Mouse (Mus musculus): ENCODE data around the gene Fgb. TPM values are rescaled to one million over a fixed set of nuclear protein-coding genes. Genes with fewer than 3 reads are reported as not detected.

Gene Fgb
- total and polyA plus RNA-seq, 2 experiments from 2014 or later, result not detected

DNA sequence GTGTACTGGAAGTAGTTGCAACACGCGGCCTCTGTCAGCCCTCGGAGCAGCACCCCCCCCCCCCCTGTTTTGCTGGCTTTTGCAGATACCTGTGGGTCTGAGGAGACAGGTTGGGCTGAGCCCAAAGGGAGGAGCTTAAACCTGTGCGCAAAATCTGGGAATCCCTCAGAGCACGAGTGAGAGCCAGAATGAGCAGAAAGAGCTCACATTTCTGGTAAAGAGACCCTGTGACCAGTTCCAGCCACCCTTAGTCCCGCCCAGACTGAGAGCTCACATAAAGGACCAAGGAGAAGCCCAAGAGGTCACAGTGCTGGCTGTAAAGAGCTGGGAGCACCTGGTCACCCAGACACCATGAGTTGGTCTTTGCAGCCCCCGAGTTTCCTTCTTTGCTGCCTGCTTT lies 42.1 kb downstream of the Fgb start, which contains the start of gene Fgg:
Fgg (plus strand) TSS at position 168 of the 400 bp plus-strand sequence.
- Histone ChIP-seq H3K27me3 (ENCODE audit: insufficient read depth, low read length) (no peaks in the 10 kb centered on the region), H3K4me3 (ENCODE audit: low read length) (no peak within 1 kb of the TSS), H3K27ac (no peak within 1 kb of the TSS), H3K36me3 (ENCODE audit: insufficient read depth, low read length) (no peaks in the 10 kb centered on the region), H3K4me2 (ENCODE audit: low read depth, low read length) (no peak within 1 kb of the TSS), H3K4me1 (ENCODE audit: insufficient read depth, low read length) (no peaks in the 10 kb centered on the region), H3K9ac (replicated peaks; ENCODE audit: low read length) (no peak within 1 kb of the TSS), H3K9me3 (ENCODE audit: low read length) (no peaks in the 10 kb centered on the region)
- WGBS, result 58% methylated on average over 7 of the region's 7 CpGs
- no peak for ATAC-seq
- no peak for DNase-seq (ENCODE audit: low spot score)
- no peak for TF ChIP-seq CTCF (IDR thresholded peaks at IDR 0.05; ENCODE audit: low read depth)

DNA sequence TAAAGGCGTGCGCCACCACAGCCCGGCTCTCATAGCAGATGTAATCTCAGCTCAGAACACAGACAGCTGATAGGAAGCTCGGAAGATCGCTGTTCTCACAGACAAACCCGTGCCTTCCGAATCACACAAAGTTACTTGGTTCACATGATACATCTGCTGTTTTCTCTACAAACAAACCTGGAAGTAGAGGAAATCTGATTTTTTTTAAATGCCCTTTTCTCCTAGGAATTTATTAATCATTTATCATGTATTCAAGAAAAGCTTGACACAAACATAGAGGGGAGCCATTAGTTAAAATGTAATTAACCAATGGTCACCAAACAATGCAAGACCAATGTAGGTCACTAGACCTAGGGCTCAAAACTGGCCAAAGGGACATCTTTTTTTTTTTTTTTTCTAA lies 44.9 kb downstream of the Fgb start:
- H3K27me3 ChIP-seq (ENCODE audit: insufficient read depth, low read length), result no peaks in the 10 kb centered on the region
- TF ChIP-seq CTCF (IDR thresholded peaks at IDR 0.05; ENCODE audit: low read depth), result no peak
- WGBS, result 91% methylated on average over 7 of the region's 7 CpGs
- H3K9me3 ChIP-seq (ENCODE audit: low read length), result no peaks in the 10 kb centered on the region
- H3K4me1 ChIP-seq (ENCODE audit: insufficient read depth, low read length), result no peaks in the 10 kb centered on the region
- no peaks in the 10 kb centered on the region for H3K36me3 ChIP-seq (ENCODE audit: insufficient read depth, low read length)
- no peak overlapping the region for H3K27ac ChIP-seq
- ATAC-seq, result no peak
- no peak overlapping the region for H3K4me2 ChIP-seq (ENCODE audit: low read depth, low read length)
- no peak for DNase-seq (ENCODE audit: low spot score)
- H3K9ac ChIP-seq (replicated peaks; ENCODE audit: low read length), result no peak overlapping the region
- H3K4me3 ChIP-seq (ENCODE audit: low read length), result no peak overlapping the region

DNA sequence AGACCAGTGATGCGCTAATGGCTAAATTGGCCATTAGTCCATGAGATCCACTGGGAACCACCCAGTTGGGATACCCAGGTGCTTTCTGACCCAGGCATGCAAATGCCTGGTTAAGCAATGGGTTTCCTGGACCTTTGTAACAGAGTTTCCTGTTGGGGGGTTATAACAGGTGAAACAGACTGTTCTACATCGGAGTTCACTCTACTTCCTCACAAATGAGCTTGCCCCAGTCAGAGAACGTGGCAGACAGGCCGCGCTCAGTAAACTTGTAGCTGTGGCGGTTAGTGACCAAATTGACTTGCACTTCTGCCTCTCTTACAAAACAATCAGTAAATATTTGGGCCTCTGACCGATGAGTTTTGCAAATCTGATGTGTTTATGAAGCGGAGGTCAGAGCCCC lies 46.6 kb downstream of the Fgb start:
- H3K9ac ChIP-seq (replicated peaks; ENCODE audit: low read length), result no peak overlapping the region
- ATAC-seq, result no peak
- H3K36me3 ChIP-seq (ENCODE audit: insufficient read depth, low read length), result no peaks in the 10 kb centered on the region
- no peak overlapping the region for H3K27ac ChIP-seq
- TF ChIP-seq CTCF (IDR thresholded peaks at IDR 0.05; ENCODE audit: low read depth), result no peak
- WGBS, result 90% methylated on average over 8 of the region's 8 CpGs
- no peak overlapping the region for H3K4me2 ChIP-seq (ENCODE audit: low read depth, low read length)
- no peaks in the 10 kb centered on the region for H3K9me3 ChIP-seq (ENCODE audit: low read length)
- H3K4me3 ChIP-seq (ENCODE audit: low read length), result no peak overlapping the region
- H3K4me1 ChIP-seq (ENCODE audit: insufficient read depth, low read length), result no peaks in the 10 kb centered on the region
- no peak for DNase-seq (ENCODE audit: low spot score)
- H3K27me3 ChIP-seq (ENCODE audit: insufficient read depth, low read length), result no peaks in the 10 kb centered on the region

DNA sequence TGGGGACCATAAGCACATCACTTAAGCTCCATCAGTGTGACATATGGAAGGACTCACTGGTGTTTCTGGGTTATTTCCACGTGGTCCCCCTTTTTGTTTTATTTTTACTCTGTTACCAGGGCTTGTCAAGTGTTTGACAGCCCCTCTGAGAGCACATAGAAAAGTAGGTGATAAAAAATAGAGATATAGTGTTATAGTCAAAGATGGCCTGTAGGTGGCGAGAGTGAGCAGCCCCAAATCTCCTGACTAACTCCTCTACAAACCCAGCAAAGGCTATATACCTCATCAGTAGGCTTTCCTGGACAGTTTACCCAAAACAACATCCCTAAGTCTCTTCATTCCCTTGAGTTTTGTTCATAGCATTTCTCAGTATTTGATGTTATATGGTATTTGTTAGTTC lies 47.5 kb downstream of the Fgb start:
- Histone ChIP-seq H3K36me3 (ENCODE audit: insufficient read depth, low read length) (no peaks in the 10 kb centered on the region), H3K4me1 (ENCODE audit: insufficient read depth, low read length) (no peaks in the 10 kb centered on the region), H3K27me3 (ENCODE audit: insufficient read depth, low read length) (no peaks in the 10 kb centered on the region), H3K27ac (no peak overlapping the region), H3K9ac (replicated peaks; ENCODE audit: low read length) (no peak overlapping the region), H3K9me3 (ENCODE audit: low read length) (no peaks in the 10 kb centered on the region), H3K4me2 (ENCODE audit: low read depth, low read length) (no peak overlapping the region), H3K4me3 (ENCODE audit: low read length) (no peak overlapping the region)
- no peak for ATAC-seq
- TF ChIP-seq CTCF (IDR thresholded peaks at IDR 0.05; ENCODE audit: low read depth), result peak; percentile 80
- 3% methylated on average over 2 of the region's 2 CpGs for WGBS
- DNase-seq (ENCODE audit: low spot score), result peak; percentile 61

DNA sequence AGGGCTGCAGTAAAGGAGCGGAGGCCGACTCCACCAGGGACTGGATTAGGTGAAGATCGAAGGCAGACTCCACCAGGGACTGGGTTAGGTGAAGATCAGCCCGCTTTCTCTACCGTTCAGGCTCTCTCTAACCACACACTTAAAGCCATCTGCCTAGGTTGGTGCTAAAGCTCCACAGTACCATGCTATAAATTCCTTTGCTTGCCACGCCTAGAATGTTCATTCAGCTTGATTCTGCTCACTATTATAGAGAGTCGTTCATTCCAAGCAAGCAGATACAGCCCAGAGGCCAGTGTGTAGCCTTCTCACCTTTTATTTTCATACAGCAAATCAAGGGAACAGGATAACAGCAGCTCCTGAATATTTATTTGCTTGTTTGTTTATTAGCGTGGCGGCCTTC lies 49.7 kb downstream of the Fgb start:
- Histone ChIP-seq H3K4me1 (ENCODE audit: insufficient read depth, low read length) (0 out of 2 replicates have a peak, but pooled peaks cover 6% of the 10 kb centered on the region), H3K36me3 (ENCODE audit: insufficient read depth, low read length) (no peaks in the 10 kb centered on the region), H3K27me3 (ENCODE audit: insufficient read depth, low read length) (no peaks in the 10 kb centered on the region), H3K9ac (replicated peaks; ENCODE audit: low read length) (no peak overlapping the region), H3K4me3 (ENCODE audit: low read length) (no peak overlapping the region), H3K4me2 (ENCODE audit: low read depth, low read length) (no peak overlapping the region), H3K27ac (no peak overlapping the region), H3K9me3 (ENCODE audit: low read length) (no peaks in the 10 kb centered on the region)
- ATAC-seq, result no peak
- TF ChIP-seq CTCF (IDR thresholded peaks at IDR 0.05; ENCODE audit: low read depth), result no peak
- 85% methylated on average over 9 of the region's 9 CpGs for WGBS
- no peak for DNase-seq (ENCODE audit: low spot score)

DNA sequence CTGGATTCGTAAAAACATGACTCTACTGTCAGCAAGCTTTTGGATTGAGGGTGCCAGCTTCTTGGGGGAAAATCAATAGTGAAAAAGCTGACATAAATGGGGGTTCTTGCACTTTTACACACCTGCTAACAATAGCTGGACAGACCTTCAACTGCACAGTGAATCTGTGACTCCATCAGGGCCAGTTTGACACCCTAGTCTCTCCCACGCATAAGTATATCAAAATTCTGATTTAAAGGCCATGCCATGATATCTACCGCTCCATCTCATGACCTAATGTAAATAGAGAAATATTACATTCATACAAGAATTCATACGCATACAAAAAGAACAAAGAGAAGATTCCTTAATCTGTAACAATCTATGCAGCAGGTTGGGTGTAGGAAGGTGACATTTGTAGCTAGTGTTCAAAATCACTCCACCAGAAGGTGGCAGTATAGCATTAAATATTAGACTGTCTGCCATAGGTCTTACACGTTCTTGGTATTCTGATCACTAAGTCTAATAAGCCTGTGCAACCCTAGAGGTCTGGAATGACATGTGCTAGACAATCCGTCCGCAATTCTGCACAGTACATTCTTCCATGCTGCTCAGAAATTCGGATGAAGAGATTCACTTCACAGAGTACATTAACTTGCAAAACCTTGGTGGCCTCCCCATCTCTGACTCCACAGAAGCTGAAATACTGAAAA lies 50.7 kb downstream of the Fgb start:
- H3K4me2 ChIP-seq (ENCODE audit: low read depth, low read length), result no peak overlapping the region
- TF ChIP-seq CTCF (IDR thresholded peaks at IDR 0.05; ENCODE audit: low read depth), result peak; percentile 81
- DNase-seq (ENCODE audit: low spot score), result peak; percentile 95
- H3K9ac ChIP-seq (replicated peaks; ENCODE audit: low read length), result no peak overlapping the region
- 0 out of 2 replicates have a peak, but pooled peaks cover 6% of the 10 kb centered on the region for H3K4me1 ChIP-seq (ENCODE audit: insufficient read depth, low read length)
- H3K27me3 ChIP-seq (ENCODE audit: insufficient read depth, low read length), result no peaks in the 10 kb centered on the region
- peak; percentile 90 for ATAC-seq
- WGBS, result 30% methylated on average over 8 of the region's 8 CpGs
- H3K4me3 ChIP-seq (ENCODE audit: low read length), result no peak overlapping the region
- no peaks in the 10 kb centered on the region for H3K9me3 ChIP-seq (ENCODE audit: low read length)
- no peaks in the 10 kb centered on the region for H3K36me3 ChIP-seq (ENCODE audit: insufficient read depth, low read length)
- H3K27ac ChIP-seq, result no peak overlapping the region

DNA sequence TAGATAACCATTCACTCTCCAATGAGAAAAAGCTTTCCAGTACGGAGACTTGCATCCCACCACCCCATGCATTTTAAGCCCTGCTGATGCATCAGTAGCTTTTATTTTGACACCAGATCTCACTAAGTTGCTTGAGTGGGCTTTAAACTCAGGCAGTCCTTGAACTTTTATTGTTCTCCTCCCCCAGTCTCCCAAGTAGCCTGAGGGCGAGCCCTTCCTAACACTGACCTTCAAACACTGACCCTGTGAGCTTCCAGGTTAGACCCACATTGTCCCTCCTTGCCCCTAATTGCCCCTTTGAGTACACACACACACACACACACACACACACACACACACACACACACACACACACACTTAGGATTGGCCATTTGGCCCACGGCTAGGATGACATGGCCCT lies 53.0 kb downstream of the Fgb start:
- no peaks in the 10 kb centered on the region for H3K36me3 ChIP-seq (ENCODE audit: insufficient read depth, low read length)
- no peak overlapping the region for H3K4me3 ChIP-seq (ENCODE audit: low read length)
- ATAC-seq, result no peak
- no peak overlapping the region for H3K27ac ChIP-seq
- no peak overlapping the region for H3K9ac ChIP-seq (replicated peaks; ENCODE audit: low read length)
- no peak overlapping the region for H3K4me2 ChIP-seq (ENCODE audit: low read depth, low read length)
- no peak for TF ChIP-seq CTCF (IDR thresholded peaks at IDR 0.05; ENCODE audit: low read depth)
- 79% methylated on average over 3 of the region's 3 CpGs for WGBS
- H3K4me1 ChIP-seq (ENCODE audit: insufficient read depth, low read length), result 0 out of 2 replicates have a peak, but pooled peaks cover 6% of the 10 kb centered on the region
- DNase-seq (ENCODE audit: low spot score), result no peak
- H3K9me3 ChIP-seq (ENCODE audit: low read length), result no peaks in the 10 kb centered on the region
- no peaks in the 10 kb centered on the region for H3K27me3 ChIP-seq (ENCODE audit: insufficient read depth, low read length)

Measured in hindbrain, postnatal 0 days (tissue).